Mouse (Mus musculus) brain, embryonic 14.5 days (tissue): ENCODE measurements at regions not wholly inside any gene's neighbourhood (a gene's known extent, or its start where the extent isn't known, plus 50 kb on each side); places are given as distances from the start of the nearest gene placed in this dataset.

Experiments used
- CTCF ChIP-seq: fragments of 200-500 bp; IDR thresholded peaks from 2 replicates; pipeline ENCODE4 v1.5.1; 2012; ENCODE audit warnings: inconsistent platforms, mild to moderate bottlenecking, moderate library complexity, borderline replicate concordance; ENCODE audit not compliant: insufficient read depth, insufficient read length; ENCODE audit errors: extremely low read depth
- POLR2A ChIP-seq: fragments of 200-500 bp; IDR thresholded peaks from 2 replicates; pipeline ENCODE4 v1.6.1; 2012; ENCODE audit warnings: mild to moderate bottlenecking, inconsistent platforms, borderline replicate concordance; ENCODE audit not compliant: poor library complexity, insufficient read depth, insufficient read length, severe bottlenecking; ENCODE audit errors: extremely low read depth

DNA sequence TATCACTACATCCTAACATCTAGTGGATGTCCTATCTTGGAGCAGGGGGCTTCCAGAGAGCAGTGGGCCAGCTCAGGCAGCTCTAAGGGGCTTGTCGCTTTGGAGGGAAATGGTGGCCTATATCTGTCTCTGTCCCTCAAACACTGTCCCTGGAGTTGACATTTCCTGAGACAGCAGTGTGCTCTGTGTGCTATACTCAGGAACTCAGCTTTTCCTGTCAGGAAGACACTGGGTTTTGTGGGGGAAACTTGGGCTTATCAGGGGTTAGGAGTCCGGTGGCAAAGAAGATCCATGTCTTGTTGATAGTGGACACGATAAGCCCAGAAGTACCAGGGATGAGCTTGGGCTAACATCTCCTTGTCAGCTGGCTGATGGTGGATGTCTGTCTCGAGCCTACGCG is 187.6 kb upstream of the Bmper start:
- no peak for TF ChIP-seq CTCF
- no peak for TF ChIP-seq POLR2A
